Mouse (Mus musculus): ENCODE results near the gene Tnni3. TPM values are rescaled to one million over a fixed set of nuclear protein-coding genes. Genes with fewer than 3 reads are reported as not detected.

Gene Tnni3
- polyA plus RNA-seq, 1 experiment from 2014 or later: 3.5 TPM

GRCm38 (mm10) chr7:4513829-4514712, 10.0 kb downstream of the Tnni3 start:
- Histone ChIP-seq H3K27ac (ENCODE audit: low read depth, low read length) (no peak overlapping the region), H3K4me3 (ENCODE audit: low read depth, low read length) (no peak overlapping the region), H3K4me1 (ENCODE audit: control insufficient read depth, insufficient read depth, low read length) (no peaks in the 10 kb centered on the region), H3K27me3 (ENCODE audit: control insufficient read depth, insufficient read depth, low read length) (no peaks in the 10 kb centered on the region), H3K9ac (ENCODE audit: low read length) (no peak overlapping the region), H3K4me2 (ENCODE audit: low read depth) (no peak overlapping the region), H3K36me3 (ENCODE audit: control insufficient read depth, insufficient read depth, low read length) (no peaks in the 10 kb centered on the region), H3K9me3 (ENCODE audit: control insufficient read depth, low read length) (no peaks in the 10 kb centered on the region)
- 67% methylated on average over 6 of the region's 6 CpGs for WGBS
- DNase-seq (ENCODE audit: low spot score): peak; percentile 2
- no peak for ATAC-seq (ENCODE audit: insufficient read depth, low FRiP score, low TSS enrichment)

- Histone ChIP-seq H3K36me3 (ENCODE audit: control insufficient read depth, insufficient read depth, low read length) (no peaks in the 10 kb centered on the region), H3K27me3 (ENCODE audit: control insufficient read depth, insufficient read depth, low read length) (no peaks in the 10 kb centered on the region), H3K4me2 (ENCODE audit: low read depth) (no peak overlapping the region), H3K4me3 (ENCODE audit: low read depth, low read length) (0 out of 2 replicates have a peak overlapping the region, but pooled peaks have one; percentile 6), H3K27ac (ENCODE audit: low read depth, low read length) (no peak overlapping the region), H3K4me1 (ENCODE audit: control insufficient read depth, insufficient read depth, low read length) (no peaks in the 10 kb centered on the region), H3K9ac (ENCODE audit: low read length) (no peak overlapping the region), H3K9me3 (ENCODE audit: control insufficient read depth, low read length) (no peaks in the 10 kb centered on the region)
- ATAC-seq (ENCODE audit: insufficient read depth, low FRiP score, low TSS enrichment) (no peak), DNase-seq (ENCODE audit: low spot score) (peak; percentile 61)
- 31% methylated on average over 13 of the region's 13 CpGs for WGBS
Measured at GRCm38 (mm10) chr7:4513236-4513635, 10.8 kb downstream of the Tnni3 start.

- WGBS: 85% methylated on average over 8 of the region's 8 CpGs
- DNase-seq (ENCODE audit: low spot score) (peak; percentile 4), ATAC-seq (ENCODE audit: insufficient read depth, low FRiP score, low TSS enrichment) (no peak)
- Histone ChIP-seq H3K27ac (ENCODE audit: low read depth, low read length) (no peak overlapping the region), H3K4me3 (ENCODE audit: low read depth, low read length) (no peak overlapping the region), H3K9me3 (ENCODE audit: control insufficient read depth, low read length) (no peaks in the 10 kb centered on the region), H3K4me2 (ENCODE audit: low read depth) (no peak overlapping the region), H3K4me1 (ENCODE audit: control insufficient read depth, insufficient read depth, low read length) (no peaks in the 10 kb centered on the region), H3K9ac (ENCODE audit: low read length) (no peak overlapping the region), H3K36me3 (ENCODE audit: control insufficient read depth, insufficient read depth, low read length) (no peaks in the 10 kb centered on the region), H3K27me3 (ENCODE audit: control insufficient read depth, insufficient read depth, low read length) (no peaks in the 10 kb centered on the region)
Measured at GRCm38 (mm10) chr7:4511489-4512224, 12.4 kb downstream of the Tnni3 start.

- peak; percentile 78 for DNase-seq (ENCODE audit: low spot score)
- Histone ChIP-seq H3K27ac (ENCODE audit: low read depth, low read length) (no peak overlapping the region), H3K4me1 (ENCODE audit: control insufficient read depth, insufficient read depth, low read length) (no peaks in the 10 kb centered on the region), H3K27me3 (ENCODE audit: control insufficient read depth, insufficient read depth, low read length) (no peaks in the 10 kb centered on the region), H3K9ac (ENCODE audit: low read length) (no peak overlapping the region), H3K4me3 (ENCODE audit: low read depth, low read length) (no peak overlapping the region), H3K36me3 (ENCODE audit: control insufficient read depth, insufficient read depth, low read length) (no peaks in the 10 kb centered on the region), H3K4me2 (ENCODE audit: low read depth) (no peak overlapping the region), H3K9me3 (ENCODE audit: control insufficient read depth, low read length) (no peaks in the 10 kb centered on the region)
- WGBS: 17% methylated on average over 24 of the region's 24 CpGs
- ATAC-seq (ENCODE audit: insufficient read depth, low FRiP score, low TSS enrichment): peak; percentile 54
Measured at GRCm38 (mm10) chr7:4509863-4510608, 14.0 kb downstream of the Tnni3 start.

- WGBS: 82% methylated on average over 8 of the region's 8 CpGs
- ATAC-seq (ENCODE audit: insufficient read depth, low FRiP score, low TSS enrichment): no peak
Measured at GRCm38 (mm10) chr7:4508739-4509116, 15.3 kb downstream of the Tnni3 start.

GRCm38 (mm10) chr7:4508062-4508738, 15.8 kb downstream of the Tnni3 start:
- H3K27ac ChIP-seq (ENCODE audit: low read depth, low read length): no peak overlapping the region
- ATAC-seq (ENCODE audit: insufficient read depth, low FRiP score, low TSS enrichment) (no peak), DNase-seq (ENCODE audit: low spot score) (no peak)
- no peak overlapping the region for H3K4me3 ChIP-seq (ENCODE audit: low read depth, low read length)
- H3K9ac ChIP-seq (ENCODE audit: low read length): no peak overlapping the region
- H3K27me3 ChIP-seq (ENCODE audit: control insufficient read depth, insufficient read depth, low read length): no peaks in the 10 kb centered on the region
- H3K9me3 ChIP-seq (ENCODE audit: control insufficient read depth, low read length): no peaks in the 10 kb centered on the region
- no peaks in the 10 kb centered on the region for H3K4me1 ChIP-seq (ENCODE audit: control insufficient read depth, insufficient read depth, low read length)
- H3K36me3 ChIP-seq (ENCODE audit: control insufficient read depth, insufficient read depth, low read length): no peaks in the 10 kb centered on the region
- H3K4me2 ChIP-seq (ENCODE audit: low read depth): no peak overlapping the region
- 65% methylated on average over 11 of the region's 32 CpGs for WGBS

More at GRCm38 (mm10) chr7:4508739-4509116, 15.3 kb downstream of the Tnni3 start:
- no peaks in the 10 kb centered on the region for H3K9me3 ChIP-seq (ENCODE audit: control insufficient read depth, low read length)
- no peaks in the 10 kb centered on the region for H3K4me1 ChIP-seq (ENCODE audit: control insufficient read depth, insufficient read depth, low read length)
- H3K36me3 ChIP-seq (ENCODE audit: control insufficient read depth, insufficient read depth, low read length): no peaks in the 10 kb centered on the region
- H3K27ac ChIP-seq (ENCODE audit: low read depth, low read length): no peak overlapping the region
- DNase-seq (ENCODE audit: low spot score): peak; percentile 9
- H3K4me3 ChIP-seq (ENCODE audit: low read depth, low read length): no peak overlapping the region
- no peak overlapping the region for H3K9ac ChIP-seq (ENCODE audit: low read length)
- H3K4me2 ChIP-seq (ENCODE audit: low read depth): no peak overlapping the region
- H3K27me3 ChIP-seq (ENCODE audit: control insufficient read depth, insufficient read depth, low read length): no peaks in the 10 kb centered on the region

GRCm38 (mm10) chr7:4507220-4507619, 16.8 kb downstream of the Tnni3 start:
- Histone ChIP-seq H3K4me2 (ENCODE audit: low read depth) (no peak overlapping the region), H3K27me3 (ENCODE audit: control insufficient read depth, insufficient read depth, low read length) (no peaks in the 10 kb centered on the region), H3K36me3 (ENCODE audit: control insufficient read depth, insufficient read depth, low read length) (no peaks in the 10 kb centered on the region), H3K9me3 (ENCODE audit: control insufficient read depth, low read length) (no peaks in the 10 kb centered on the region), H3K27ac (ENCODE audit: low read depth, low read length) (no peak overlapping the region), H3K4me3 (ENCODE audit: low read depth, low read length) (no peak overlapping the region), H3K4me1 (ENCODE audit: control insufficient read depth, insufficient read depth, low read length) (no peaks in the 10 kb centered on the region), H3K9ac (ENCODE audit: low read length) (no peak overlapping the region)
- ATAC-seq (ENCODE audit: insufficient read depth, low FRiP score, low TSS enrichment): no peak
- DNase-seq (ENCODE audit: low spot score): no peak
- 67% methylated on average over 3 of the region's 4 CpGs for WGBS

Data from neural tube, embryonic 11.5 days (tissue).